Mouse (Mus musculus): ENCODE measurements around the gene Dab2ip. TPM values are rescaled to one million over a fixed set of nuclear protein-coding genes. Genes with fewer than 3 reads are reported as not detected.
A peak's percentile ranks its signal among the peaks of the same experiment; 100 is the strongest.

Gene Dab2ip
- polyA plus RNA-seq, 1 experiment from 2014 or later: 41.4 TPM

GRCm38 (mm10) chr2:35687557-35688070 is 129.5 kb downstream of the Dab2ip start:
- no peaks in the 10 kb centered on the region for H3K27me3 ChIP-seq (ENCODE audit: insufficient read depth, low read length)
- H3K9ac ChIP-seq (ENCODE audit: low read depth, low read length): no peak overlapping the region
- no peak overlapping the region for H3K27ac ChIP-seq
- 61% methylated on average over 5 of the region's 5 CpGs for WGBS
- H3K4me2 ChIP-seq (ENCODE audit: low read length): no peak overlapping the region
- no peak for DNase-seq (ENCODE audit: low spot score)
- ATAC-seq (replicated peaks; ENCODE audit: low FRiP score, low read depth): no peak
- no peaks in the 10 kb centered on the region for H3K9me3 ChIP-seq (replicated peaks; ENCODE audit: low read length)
- peaks cover 53% of the 10 kb centered on the region for H3K4me1 ChIP-seq (replicated peaks; ENCODE audit: insufficient read depth, low read length)
- TF ChIP-seq CTCF (IDR thresholded peaks at IDR 0.05; ENCODE audit: low read depth): no peak
- H3K4me3 ChIP-seq (replicated peaks; ENCODE audit: low read depth, low read length): no peak overlapping the region
- no peaks in the 10 kb centered on the region for H3K36me3 ChIP-seq (ENCODE audit: insufficient read depth, low read length)

GRCm38 (mm10) chr2:35688121-35688520 is 130.1 kb downstream of the Dab2ip start:
- no peak for ATAC-seq (replicated peaks; ENCODE audit: low FRiP score, low read depth)
- Histone ChIP-seq H3K27ac (no peak overlapping the region), H3K4me2 (ENCODE audit: low read length) (no peak overlapping the region), H3K9ac (ENCODE audit: low read depth, low read length) (no peak overlapping the region), H3K9me3 (replicated peaks; ENCODE audit: low read length) (no peaks in the 10 kb centered on the region), H3K4me1 (replicated peaks; ENCODE audit: insufficient read depth, low read length) (peaks cover 55% of the 10 kb centered on the region), H3K27me3 (ENCODE audit: insufficient read depth, low read length) (no peaks in the 10 kb centered on the region), H3K4me3 (replicated peaks; ENCODE audit: low read depth, low read length) (no peak overlapping the region), H3K36me3 (ENCODE audit: insufficient read depth, low read length) (no peaks in the 10 kb centered on the region)
- TF ChIP-seq CTCF (IDR thresholded peaks at IDR 0.05; ENCODE audit: low read depth): no peak
- no peak for DNase-seq (ENCODE audit: low spot score)
- 47% methylated on average over 4 of the region's 4 CpGs for WGBS

- Histone ChIP-seq H3K4me1 (replicated peaks; ENCODE audit: insufficient read depth, low read length) (peaks cover 56% of the 10 kb centered on the region), H3K36me3 (ENCODE audit: insufficient read depth, low read length) (no peaks in the 10 kb centered on the region), H3K27ac (no peak overlapping the region), H3K4me3 (replicated peaks; ENCODE audit: low read depth, low read length) (no peak overlapping the region), H3K9ac (ENCODE audit: low read depth, low read length) (no peak overlapping the region), H3K27me3 (ENCODE audit: insufficient read depth, low read length) (no peaks in the 10 kb centered on the region), H3K4me2 (ENCODE audit: low read length) (no peak overlapping the region), H3K9me3 (replicated peaks; ENCODE audit: low read length) (no peaks in the 10 kb centered on the region)
- TF ChIP-seq CTCF (IDR thresholded peaks at IDR 0.05; ENCODE audit: low read depth): no peak
- ATAC-seq (replicated peaks; ENCODE audit: low FRiP score, low read depth): no peak
- no peak for DNase-seq (ENCODE audit: low spot score)
- 83% methylated on average over 5 of the region's 5 CpGs for WGBS
Observed at GRCm38 (mm10) chr2:35688581-35688980, 130.5 kb downstream of the Dab2ip start.

- ATAC-seq (replicated peaks; ENCODE audit: low FRiP score, low read depth) (no peak), DNase-seq (ENCODE audit: low spot score) (no peak)
- Histone ChIP-seq H3K4me1 (replicated peaks; ENCODE audit: insufficient read depth, low read length) (peaks cover 69% of the 10 kb centered on the region), H3K4me2 (ENCODE audit: low read length) (no peak overlapping the region), H3K9ac (ENCODE audit: low read depth, low read length) (no peak overlapping the region), H3K4me3 (replicated peaks; ENCODE audit: low read depth, low read length) (no peak overlapping the region), H3K27me3 (ENCODE audit: insufficient read depth, low read length) (no peaks in the 10 kb centered on the region), H3K9me3 (replicated peaks; ENCODE audit: low read length) (no peaks in the 10 kb centered on the region), H3K36me3 (ENCODE audit: insufficient read depth, low read length) (no peaks in the 10 kb centered on the region), H3K27ac (no peak overlapping the region)
- WGBS: 52% methylated on average over 2 of the region's 2 CpGs
- TF ChIP-seq CTCF (IDR thresholded peaks at IDR 0.05; ENCODE audit: low read depth): peak; percentile 22; the same call in 1 of the 2 replicates
Observed at GRCm38 (mm10) chr2:35689881-35690280, 131.8 kb downstream of the Dab2ip start.

- Histone ChIP-seq H3K4me2 (ENCODE audit: low read length) (peak overlapping the region; percentile 49), H3K9ac (ENCODE audit: low read depth, low read length) (peak overlapping the region; percentile 31), H3K4me1 (replicated peaks; ENCODE audit: insufficient read depth, low read length) (peaks cover 78% of the 10 kb centered on the region), H3K27me3 (ENCODE audit: insufficient read depth, low read length) (no peaks in the 10 kb centered on the region), H3K4me3 (replicated peaks; ENCODE audit: low read depth, low read length) (0 out of 2 replicates have a peak overlapping the region, but pooled peaks have one; percentile 3), H3K27ac (peak overlapping the region; percentile 77), H3K36me3 (ENCODE audit: insufficient read depth, low read length) (no peaks in the 10 kb centered on the region), H3K9me3 (replicated peaks; ENCODE audit: low read length) (no peaks in the 10 kb centered on the region)
- 11% methylated on average over 7 of the region's 7 CpGs for whole genome bisulfite sequencing
- no peak for TF ChIP-seq CTCF (IDR thresholded peaks at IDR 0.05; ENCODE audit: low read depth)
- ATAC-seq (replicated peaks; ENCODE audit: low FRiP score, low read depth) (peak; percentile 95), DNase-seq (ENCODE audit: low spot score) (peak; percentile 89)
Observed at GRCm38 (mm10) chr2:35691257-35692049, 133.4 kb downstream of the Dab2ip start.

- H3K4me3 ChIP-seq (replicated peaks; ENCODE audit: low read depth, low read length): peak overlapping the region; percentile 3; the same call in 1 of the 2 replicates
Observed at GRCm38 (mm10) chr2:35692272-35692900, 134.3 kb downstream of the Dab2ip start.

More at GRCm38 (mm10) chr2:35692272-35692900, 134.3 kb downstream of the Dab2ip start:
- Histone ChIP-seq H3K4me2 (ENCODE audit: low read length) (peak overlapping the region; percentile 49), H3K9ac (ENCODE audit: low read depth, low read length) (peak overlapping the region; percentile 31), H3K27ac (peak overlapping the region; percentile 77), H3K4me1 (replicated peaks; ENCODE audit: insufficient read depth, low read length) (peaks cover 82% of the 10 kb centered on the region), H3K36me3 (ENCODE audit: insufficient read depth, low read length) (no peaks in the 10 kb centered on the region), H3K9me3 (replicated peaks; ENCODE audit: low read length) (no peaks in the 10 kb centered on the region), H3K27me3 (ENCODE audit: insufficient read depth, low read length) (no peaks in the 10 kb centered on the region)
- 66% methylated on average over 11 of the region's 11 CpGs for WGBS
- TF ChIP-seq CTCF (IDR thresholded peaks at IDR 0.05; ENCODE audit: low read depth): no peak
- DNase-seq (ENCODE audit: low spot score) (no peak), ATAC-seq (replicated peaks; ENCODE audit: low FRiP score, low read depth) (no peak)

Data from kidney, postnatal 0 days (tissue).